In genomic region chr15:103377752-103378664, GRCm38 (mm10) we compare ENCODE assay signal across 11 mouse cellular contexts. TPM values are rescaled to one million over a fixed set of nuclear protein-coding genes. Genes with fewer than 3 reads are reported as not detected.
A peak's percentile ranks its signal among the peaks of the same experiment; 100 is the strongest.
DNase-seq lines count a peak whose midpoint lies in the region; ATAC-seq and TF ChIP-seq lines count a peak whose summit lies in the region.
"Had no signal": no experiment of that assay in that cellular context is flagged by ENCODE, and none has a peak within 500 bp of the region (broad histone marks: within the 10 kb centered on the region; RNA-seq: fewer than 3 reads in every experiment).

No protein-coding gene starts in this region.

- H3K4me3 ChIP-seq in kidney, embryonic 14.5 days (ENCODE audit: low read length): no peak overlapping the region
- H3K4me3 ChIP-seq in limb, embryonic 11.5 days (ENCODE audit: low read depth, low read length): no peak overlapping the region
- no peak overlapping the region for H3K4me3 ChIP-seq in cerebellum, adult 2 months (replicated peaks; ENCODE audit: insufficient read depth, low read depth, low read length)

- H3K4me1 ChIP-seq in kidney, embryonic 14.5 days (ENCODE audit: control insufficient read depth, insufficient read depth, low read length): peaks cover 16% of the 10 kb centered on the region
- H3K4me1 ChIP-seq in limb, embryonic 11.5 days (ENCODE audit: control insufficient read depth, insufficient read depth, low read length): peaks cover 5% of the 10 kb centered on the region
- no peaks in the 10 kb centered on the region; the same call in 1 of the 2 replicates for H3K4me1 ChIP-seq in cerebellum, adult 2 months (ENCODE audit: control insufficient read depth, insufficient read depth, low read length)

- no peak for TF ChIP-seq POLR2A in cerebellum, adult 2 months (IDR thresholded peaks at IDR 0.05; ENCODE audit: borderline replicate concordance, insufficient read depth, low read length)

- no peak overlapping the region for H3K9ac ChIP-seq in kidney, embryonic 14.5 days (ENCODE audit: low read depth, low read length)
- H3K9ac ChIP-seq in limb, embryonic 11.5 days (ENCODE audit: low read length): no peak overlapping the region
- H3K9ac ChIP-seq: liver, embryonic 14.5 days had no signal

- no peak overlapping the region for H3K4me2 ChIP-seq in kidney, embryonic 14.5 days (replicated peaks; ENCODE audit: low read depth, low read length)
- no peak overlapping the region for H3K4me2 ChIP-seq in limb, embryonic 11.5 days (ENCODE audit: low read depth, severe bottlenecking)

- no peak overlapping the region; the same call in 1 of the 2 replicates for H3K27ac ChIP-seq in kidney, embryonic 14.5 days (ENCODE audit: low read depth, low read length)
- H3K27ac ChIP-seq in limb, embryonic 11.5 days (replicated peaks; ENCODE audit: low read depth, low read length): no peak overlapping the region
- H3K27ac ChIP-seq in cerebellum, adult 2 months (ENCODE audit: insufficient read depth, low read length): no peak overlapping the region
- H3K27ac ChIP-seq: liver, embryonic 14.5 days had no signal

- TF ChIP-seq CTCF in cerebellum, adult 2 months (IDR thresholded peaks at IDR 0.05; ENCODE audit: borderline replicate concordance, insufficient read depth, low read depth, low read length): no peak

- no peaks in the 10 kb centered on the region for H3K9me3 ChIP-seq in kidney, embryonic 14.5 days (ENCODE audit: control insufficient read depth, low read length)
- no peaks in the 10 kb centered on the region for H3K9me3 ChIP-seq in limb, embryonic 11.5 days (ENCODE audit: control insufficient read depth, low read length)

- WGBS in kidney, embryonic 14.5 days: 57% methylated on average over 3 of the region's 3 CpGs
- WGBS in limb, embryonic 11.5 days: 71% methylated on average over 3 of the region's 3 CpGs
- WGBS in cerebellum, adult 2 months: 84% methylated on average over 3 of the region's 3 CpGs

- DNase-seq in adrenal gland, adult 2 months: peak; percentile 51
- no peak for DNase-seq in adrenal gland, postnatal 25 days
- no peak for DNase-seq in kidney, adult 18-20 months
- DNase-seq in limb, embryonic 11.5 days (ENCODE audit: low spot score): no peak
- DNase-seq in cerebellum, adult 2 months: no peak
- DNase-seq in left cerebral cortex, postnatal 4 days: no peak
- DNase-seq: right cerebral cortex, adult 18-20 months had no signal

- H3K36me3 ChIP-seq in kidney, embryonic 14.5 days (ENCODE audit: control insufficient read depth, insufficient read depth, low read length): no peaks in the 10 kb centered on the region
- no peaks in the 10 kb centered on the region for H3K36me3 ChIP-seq in limb, embryonic 11.5 days (ENCODE audit: control insufficient read depth, insufficient read depth, low read length)

- intact Hi-C loops in left cerebral cortex, postnatal 4 days (cut with DNase I): no loop called here

- no peaks in the 10 kb centered on the region for H3K27me3 ChIP-seq in kidney, embryonic 14.5 days (ENCODE audit: control insufficient read depth, insufficient read depth, low read length)
- no peaks in the 10 kb centered on the region for H3K27me3 ChIP-seq in limb, embryonic 11.5 days (ENCODE audit: control insufficient read depth, insufficient read depth, low read length)
- no peaks in the 10 kb centered on the region for H3K27me3 ChIP-seq in cerebellum, adult 2 months (ENCODE audit: control insufficient read depth, insufficient read depth, low read length)

- peak; percentile 25; the same call in 1 of the 2 replicates for ATAC-seq in kidney, embryonic 14.5 days (ENCODE audit: low FRiP score, low TSS enrichment)
- ATAC-seq in common myeloid progenitor, adult 5-6 weeks (replicated peaks; ENCODE audit: low read depth, poor library complexity, severe bottlenecking): 0 out of 2 replicates have a peak, but pooled peaks have one; percentile 29
- ATAC-seq in limb, embryonic 11.5 days (ENCODE audit: insufficient number of reproducible peaks, low FRiP score, low TSS enrichment, low read depth): peak; percentile 52; the same call in 1 of the 2 replicates

RNA-seq across cellular contexts. Expression of gene Itga5, which starts 11.4 kb away (rescaled TPM):
- 10 to 100 TPM; 28.4 to 36.0 TPM for total RNA-seq in adrenal gland, adult 2 months (2021)
- 28.5 and 33.7 TPM in 2 replicates for polyA plus RNA-seq in adrenal gland, adult 2 months (2012; rRNA removed)
- total RNA-seq in adrenal gland, postnatal 25 days (2021): 35.5 and 45.9 TPM in 2 replicates
- 19.6 and 37.4 TPM in 2 replicates for polyA plus RNA-seq in kidney, embryonic 14.5 days (2014; fragmentation: Nextera tagmentation; extraction: Ambion mirVana)
- 13.4 and 17.7 TPM in 2 replicates for total RNA-seq in common myeloid progenitor, adult 5-6 weeks (2017)
- polyA plus RNA-seq in limb, embryonic 11.5 days (2014; fragmentation: Nextera tagmentation; extraction: Ambion mirVana): 28.6 and 31.7 TPM in 2 replicates
- polyA plus RNA-seq in cerebellum, adult 2 months (2012; rRNA removed): 1.6 TPM in 2 replicates
- 1 to 10 TPM; 7.4 to 7.6 TPM for total RNA-seq in left cerebral cortex, postnatal 4 days (2021)

RNA-seq across cellular contexts. Expression of gene Zfp385a, which starts 38.1 kb away (rescaled TPM):
- total RNA-seq in adrenal gland, adult 2 months (2021): 10 to 100 TPM; 10.1 to 18.3 TPM
- 16.7 and 17.1 TPM in 2 replicates for polyA plus RNA-seq in adrenal gland, adult 2 months (2012; rRNA removed)
- total RNA-seq in adrenal gland, postnatal 25 days (2021): 8.8 and 9.1 TPM in 2 replicates
- 12.3 and 18.2 TPM in 2 replicates for polyA plus RNA-seq in kidney, embryonic 14.5 days (2014; fragmentation: Nextera tagmentation; extraction: Ambion mirVana)
- total RNA-seq in common myeloid progenitor, adult 5-6 weeks (2017): 3.9 and 6.0 TPM in 2 replicates
- 19.2 and 22.9 TPM in 2 replicates for polyA plus RNA-seq in limb, embryonic 11.5 days (2014; fragmentation: Nextera tagmentation; extraction: Ambion mirVana)
- 91.4 and 96.6 TPM in 2 replicates for polyA plus RNA-seq in cerebellum, adult 2 months (2012; rRNA removed)
- total RNA-seq in left cerebral cortex, postnatal 4 days (2021): 10 to 100 TPM; 47.8 to 52.7 TPM

RNA-seq across cellular contexts. Expression of gene Gtsf1, which starts 52.3 kb away (rescaled TPM):
- not detected for total RNA-seq in adrenal gland, adult 2 months (2021)
- polyA plus RNA-seq in adrenal gland, adult 2 months (2012; rRNA removed): not detected in 2 replicates
- total RNA-seq in adrenal gland, postnatal 25 days (2021): not detected in 2 replicates
- not detected in 2 replicates for polyA plus RNA-seq in kidney, embryonic 14.5 days (2014; fragmentation: Nextera tagmentation; extraction: Ambion mirVana)
- total RNA-seq in common myeloid progenitor, adult 5-6 weeks (2017): not detected in 2 replicates
- not detected in 2 replicates for polyA plus RNA-seq in limb, embryonic 11.5 days (2014; fragmentation: Nextera tagmentation; extraction: Ambion mirVana)
- 0.16 TPM in 1 of 2 replicates, not detected in the other for polyA plus RNA-seq in cerebellum, adult 2 months (2012; rRNA removed)
- total RNA-seq in left cerebral cortex, postnatal 4 days (2021): not detected
- total RNA-seq: monocyte, adult 5-6 weeks had no signal
- polyA plus RNA-seq: liver, embryonic 14.5 days had no signal
